In the genomic region with DNA sequence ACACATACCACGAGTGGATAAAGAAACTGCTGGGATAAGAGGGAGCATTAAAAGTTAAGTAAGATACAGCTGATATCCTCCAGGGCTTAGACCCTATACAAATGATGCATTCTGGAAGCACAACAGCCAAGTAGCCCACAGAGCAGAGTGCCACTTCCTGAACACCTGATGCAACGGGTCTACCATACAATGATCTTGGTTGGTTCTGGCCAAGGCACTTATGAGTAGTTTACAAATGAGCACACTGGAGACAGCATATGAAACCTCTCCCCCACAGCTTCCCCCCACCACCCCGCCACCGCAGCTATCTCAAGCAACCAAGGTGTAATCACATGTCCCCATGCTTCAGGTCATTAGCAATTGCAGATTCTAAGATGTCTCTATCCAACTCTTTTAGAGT, we compare ENCODE assay signal across 19 mouse cellular contexts.
"Had no signal": no experiment of that assay in that cellular context is flagged by ENCODE, and none has a peak within 500 bp of the region (broad histone marks: within the 10 kb centered on the region; RNA-seq: fewer than 3 reads in every experiment).

No protein-coding gene starts in this region.

- H3K9ac ChIP-seq: limb, embryonic 13.5 days; liver, embryonic 12.5 days; liver, embryonic 15.5 days; stomach, embryonic 15.5 days had no signal

- H3K9me3 ChIP-seq: limb, embryonic 10.5 days; limb, embryonic 13.5 days; liver, embryonic 12.5 days; liver, embryonic 15.5 days; stomach, embryonic 15.5 days had no signal

- H3K27ac ChIP-seq: limb, embryonic 10.5 days; limb, embryonic 13.5 days; liver, embryonic 12.5 days; liver, embryonic 15.5 days; stomach, embryonic 15.5 days had no signal

- H3K27me3 ChIP-seq: limb, embryonic 13.5 days; liver, embryonic 15.5 days; stomach, embryonic 15.5 days had no signal

- H3K4me3 ChIP-seq: limb, embryonic 10.5 days; limb, embryonic 13.5 days; liver, embryonic 12.5 days; liver, embryonic 15.5 days; stomach, embryonic 15.5 days had no signal

- ATAC-seq: intestine, postnatal 0 days; liver, embryonic 12.5 days had no signal

- H3K4me1 ChIP-seq: limb, embryonic 10.5 days; liver, embryonic 12.5 days; liver, embryonic 15.5 days; stomach, embryonic 15.5 days had no signal

- H3K36me3 ChIP-seq: limb, embryonic 10.5 days; limb, embryonic 13.5 days; liver, embryonic 12.5 days; liver, embryonic 15.5 days; stomach, embryonic 15.5 days had no signal

- H3K4me2 ChIP-seq: limb, embryonic 13.5 days; liver, embryonic 12.5 days; liver, embryonic 15.5 days; midbrain, embryonic 11.5 days; stomach, embryonic 15.5 days had no signal

- DNase-seq: kidney, adult 2 months; kidney, postnatal 14 days; kidney, postnatal 4 days; liver; lung, adult 2 months; lung, postnatal 14 days; lung, postnatal 4 days; midbrain, embryonic 14.5 days; right cerebral cortex, adult 18-20 months; right cerebral cortex, postnatal 14 days; spleen, adult 18-20 months; thymus, postnatal 4 days had no signal
